Mouse (Mus musculus) mouse trophoblast stem cell (cell line): ENCODE measurements around the gene Adcy5.

Experiments used
- in situ Hi-C, 2 experiments: fragments of 300-500 bp; cut with MseI, MboI; formaldehyde crosslinking; loops; 2 replicates in 1 of 2; 3 replicates in 1 of 2; pipeline ENCODE4 v1.15.1; 2025

Gene Adcy5

DNA sequence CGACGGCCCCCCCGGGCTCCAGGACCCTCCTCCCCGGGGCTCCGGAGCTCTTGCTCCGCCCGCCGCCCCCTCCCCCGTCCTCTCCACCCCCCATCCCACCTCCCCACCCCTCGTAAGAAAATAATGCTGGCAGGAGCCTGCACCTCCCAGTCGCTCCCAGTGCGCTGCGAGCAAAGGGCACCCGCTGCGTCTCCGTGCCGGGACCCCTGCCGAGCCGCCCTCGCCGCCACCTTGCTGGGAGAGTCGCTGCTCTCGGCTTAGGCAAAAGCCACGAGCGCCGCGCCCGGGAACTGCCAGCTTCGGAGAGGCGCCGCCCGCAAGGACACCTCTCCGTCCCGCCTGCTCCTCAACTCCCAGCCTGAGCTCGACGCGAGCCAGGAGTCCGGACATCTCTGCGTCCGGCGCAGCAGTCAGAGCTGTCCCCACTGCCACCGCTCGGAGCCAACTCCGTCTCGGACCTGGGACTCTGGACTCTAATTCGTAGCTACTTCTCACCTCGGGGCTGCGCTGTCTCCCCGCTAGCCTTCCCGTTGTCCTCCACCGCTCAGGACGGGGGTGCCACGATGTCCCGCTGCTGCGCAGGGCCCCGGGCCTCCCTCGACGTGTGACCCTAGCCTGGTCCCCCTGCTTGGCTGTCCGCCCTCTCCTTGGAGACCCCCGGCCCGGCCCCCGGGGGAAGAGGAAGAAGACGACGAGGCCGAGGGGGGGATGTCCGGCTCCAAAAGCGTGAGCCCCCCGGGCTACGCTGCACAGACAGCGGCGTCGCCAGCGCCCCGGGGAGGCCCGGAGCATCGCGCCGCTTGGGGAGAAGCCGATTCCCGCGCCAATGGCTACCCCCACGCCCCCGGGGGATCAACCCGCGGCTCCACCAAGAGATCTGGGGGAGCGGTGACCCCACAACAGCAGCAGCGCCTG lies 971 bp downstream of the Adcy5 start:
- in situ Hi-C loops = no loop called here

DNA sequence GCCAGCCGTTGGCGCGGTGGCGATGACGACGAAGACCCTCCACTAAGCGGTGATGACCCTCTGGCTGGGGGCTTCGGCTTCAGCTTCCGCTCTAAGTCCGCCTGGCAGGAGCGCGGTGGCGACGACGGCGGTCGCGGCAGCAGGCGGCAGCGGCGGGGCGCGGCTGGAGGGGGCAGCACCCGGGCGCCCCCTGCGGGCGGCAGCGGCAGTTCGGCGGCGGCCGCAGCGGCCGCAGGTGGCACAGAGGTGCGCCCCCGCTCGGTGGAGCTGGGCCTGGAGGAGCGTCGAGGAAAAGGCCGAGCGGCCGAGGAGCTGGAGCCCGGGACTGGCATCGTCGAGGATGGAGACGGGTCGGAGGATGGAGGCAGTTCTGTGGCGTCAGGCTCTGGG lies 1.6 kb downstream of the Adcy5 start:
- in situ Hi-C loops = no loop called here

DNA sequence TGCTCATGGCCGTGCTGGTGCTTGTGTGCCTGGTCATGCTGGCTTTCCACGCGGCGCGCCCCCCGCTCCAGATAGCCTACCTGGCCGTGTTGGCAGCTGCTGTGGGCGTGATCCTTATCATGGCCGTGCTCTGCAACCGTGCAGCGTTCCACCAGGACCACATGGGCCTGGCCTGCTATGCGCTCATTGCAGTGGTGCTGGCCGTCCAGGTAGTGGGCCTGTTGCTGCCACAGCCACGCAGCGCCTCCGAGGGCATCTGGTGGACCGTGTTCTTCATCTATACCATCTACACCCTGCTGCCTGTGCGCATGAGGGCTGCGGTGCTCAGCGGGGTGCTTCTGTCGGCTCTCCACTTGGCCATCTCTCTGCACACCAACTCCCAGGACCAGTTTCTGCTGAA lies 2.2 kb downstream of the Adcy5 start:
- in situ Hi-C loops = no loop called here

DNA sequence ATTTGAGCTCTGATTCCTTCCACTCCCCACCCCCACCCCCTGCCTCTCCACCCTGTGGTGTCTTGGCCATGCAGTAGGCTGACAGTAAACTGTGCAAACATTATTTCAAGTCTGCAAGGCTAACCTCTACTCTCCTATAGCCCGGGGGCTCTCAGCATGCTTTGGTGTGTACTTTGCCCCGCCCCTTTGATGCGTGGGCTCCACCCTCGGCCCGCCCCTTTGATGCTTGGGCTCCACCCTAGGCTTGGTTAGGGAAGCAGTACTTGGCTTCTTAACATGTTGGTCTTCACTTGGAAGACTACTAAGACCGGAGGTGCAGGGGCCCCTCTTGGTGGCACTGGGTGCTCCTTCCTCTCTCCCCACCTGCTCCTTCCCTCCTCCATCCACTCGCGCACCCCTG lies 4.9 kb downstream of the Adcy5 start:
- in situ Hi-C loops = no loop called here

DNA sequence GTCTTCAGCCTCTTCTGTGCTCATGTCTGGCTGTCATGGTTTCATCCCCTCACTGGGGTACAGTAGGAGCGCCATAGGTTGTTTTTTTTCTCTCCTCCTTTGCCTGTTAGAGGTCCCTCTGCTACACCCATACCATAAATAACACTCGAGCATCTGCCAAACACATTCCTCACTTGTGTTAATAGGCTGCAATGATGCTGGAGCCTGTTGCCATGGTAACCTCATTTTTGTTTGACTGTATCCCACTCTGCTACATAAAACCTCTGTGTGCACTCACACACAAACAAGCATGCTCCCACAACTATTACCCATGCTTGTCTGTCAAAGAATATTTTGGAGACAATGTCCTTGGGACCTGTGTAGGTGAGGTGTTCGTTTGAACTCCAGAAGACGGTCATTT lies 5.3 kb downstream of the Adcy5 start:
- in situ Hi-C loops = no loop called here

DNA sequence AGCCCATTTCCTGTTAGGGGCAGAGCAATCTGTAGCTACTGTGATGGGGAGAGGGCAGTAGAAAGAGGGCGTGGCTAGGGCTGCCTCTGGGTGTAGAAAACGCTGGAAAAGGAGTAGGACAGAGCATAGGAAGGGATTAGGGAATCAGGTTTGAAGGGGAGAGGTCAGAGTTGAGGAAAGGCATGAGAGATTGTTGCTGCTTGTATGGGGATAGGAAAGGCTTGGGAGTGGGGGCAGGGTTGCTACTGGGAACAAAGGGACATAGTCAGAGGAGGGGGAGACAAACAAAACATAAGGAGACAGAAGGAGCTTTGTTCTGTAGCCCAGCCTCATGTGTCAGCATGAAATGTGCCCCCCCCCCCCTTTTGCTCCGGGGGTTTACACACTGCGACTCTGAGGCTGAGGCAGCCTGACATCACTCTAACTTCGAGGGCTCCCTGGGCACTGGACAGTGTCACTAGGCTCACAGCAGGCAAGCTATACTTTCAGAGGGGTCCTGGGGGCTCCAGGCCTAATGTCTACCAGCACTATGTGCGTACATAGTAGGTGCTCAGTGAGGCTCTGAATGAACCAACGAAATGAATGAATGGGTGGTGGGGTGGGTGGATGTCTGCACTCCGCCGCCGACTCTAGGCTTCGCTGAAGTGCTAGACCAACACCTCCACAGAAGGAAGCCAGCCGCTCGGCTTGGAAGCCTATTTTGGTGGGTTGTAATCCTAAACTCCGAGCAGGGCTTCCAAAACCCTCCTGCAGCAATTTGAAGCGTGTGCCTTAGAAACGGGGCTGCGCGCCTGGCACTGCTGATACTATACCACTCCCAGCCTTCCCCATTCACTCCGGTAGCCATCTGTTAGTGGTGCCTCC lies 9.9 kb downstream of the Adcy5 start:
- in situ Hi-C loops = no loop called here

DNA sequence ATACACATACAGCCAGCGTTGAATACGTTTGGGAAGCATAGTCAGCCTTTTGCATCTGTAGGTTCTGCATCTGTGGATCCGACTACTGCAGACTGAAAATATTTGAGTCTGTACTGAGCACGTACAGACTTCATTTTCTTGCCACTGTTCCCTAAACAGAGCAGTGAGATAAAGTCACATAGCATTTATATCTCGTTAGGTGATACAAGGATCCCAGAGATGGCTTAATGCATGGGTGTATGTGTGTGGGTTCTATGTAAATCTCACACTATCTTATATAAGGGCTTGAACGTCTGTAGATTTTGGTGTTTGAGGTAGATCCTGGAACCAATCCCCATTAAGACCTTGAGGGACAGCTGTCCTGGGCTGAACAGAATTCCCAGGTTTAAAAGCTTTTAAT lies 10.7 kb downstream of the Adcy5 start:
- in situ Hi-C loops = no loop called here

DNA sequence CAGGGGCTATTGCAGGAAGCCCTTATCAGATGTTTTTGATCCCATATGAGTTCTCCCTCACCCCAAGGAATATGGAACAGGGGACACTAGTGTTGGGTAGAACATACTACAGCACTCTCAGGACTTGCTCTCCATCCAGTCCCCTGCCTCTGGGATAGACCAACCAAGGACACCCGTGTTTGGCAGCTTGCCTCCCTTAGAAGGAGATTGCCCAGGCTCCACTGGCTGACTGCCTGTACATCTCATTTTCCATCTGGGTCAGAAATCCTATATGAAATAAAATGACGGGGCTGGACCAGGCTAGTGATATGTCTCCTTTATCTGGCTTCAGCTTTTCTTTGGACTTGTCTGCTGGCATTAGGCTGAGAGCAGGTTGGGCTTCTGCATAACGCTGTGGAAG lies 11.1 kb downstream of the Adcy5 start:
- in situ Hi-C loops = no loop called here

DNA sequence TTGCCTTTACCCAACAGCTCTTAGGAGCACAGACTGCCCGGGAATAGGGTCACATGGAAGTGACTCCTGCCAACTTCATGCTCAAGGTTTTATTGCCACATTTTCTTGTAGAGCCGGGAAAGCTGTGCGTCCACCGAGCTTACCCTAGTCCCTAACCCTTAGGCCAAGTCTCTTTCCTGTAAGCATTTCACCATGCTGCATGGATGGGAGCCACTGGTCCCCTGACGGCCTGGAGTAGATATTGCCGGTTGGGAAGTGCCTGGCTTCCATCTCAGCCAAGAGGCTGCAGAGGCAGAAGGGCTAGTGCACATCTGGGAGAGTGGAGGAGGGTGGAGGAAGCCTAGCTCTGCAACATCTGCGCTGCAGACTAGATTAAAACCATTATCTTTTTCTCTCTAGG lies 14.8 kb downstream of the Adcy5 start:
- in situ Hi-C loops = no loop called here

DNA sequence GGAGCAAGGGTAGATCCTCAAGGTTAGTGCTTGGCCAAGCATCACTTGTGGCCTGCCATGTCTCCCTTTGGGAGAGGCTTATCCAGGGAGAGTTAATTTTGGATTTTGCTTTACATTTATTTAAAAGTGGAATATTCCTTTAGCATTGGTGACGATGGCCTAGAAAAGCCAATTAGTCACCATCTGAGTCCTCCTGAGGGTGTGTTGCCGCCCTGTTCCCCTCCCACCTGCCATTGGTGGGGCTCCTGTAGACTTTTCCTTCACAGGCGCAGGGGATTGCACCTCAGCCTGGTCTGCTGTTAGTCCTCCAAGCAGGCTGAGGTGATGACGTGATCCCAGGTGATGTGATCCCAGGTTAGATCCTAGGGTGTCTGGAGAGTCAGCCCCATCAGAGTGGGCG lies 17.5 kb downstream of the Adcy5 start:
- in situ Hi-C loops = no loop called here

DNA sequence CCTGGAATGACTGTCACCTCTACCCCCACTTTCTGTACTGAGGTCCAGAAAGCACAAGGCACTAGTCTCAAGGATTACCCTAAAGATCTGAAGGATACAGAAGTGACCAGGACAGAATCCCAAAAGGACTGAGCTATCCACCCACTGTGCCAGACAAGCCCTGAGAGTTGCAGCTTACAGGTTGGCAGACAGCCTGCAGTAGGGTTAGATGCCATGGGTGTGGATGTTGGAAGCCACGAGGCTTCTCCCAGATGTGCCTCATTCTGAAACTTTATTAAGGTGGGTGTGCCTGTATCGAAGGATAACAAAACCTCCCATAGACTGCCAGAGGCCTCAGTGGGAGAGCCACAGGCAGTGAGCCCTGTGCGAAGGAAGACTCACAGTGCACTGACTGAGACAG lies 23.8 kb downstream of the Adcy5 start:
- in situ Hi-C loops = no loop called here

DNA sequence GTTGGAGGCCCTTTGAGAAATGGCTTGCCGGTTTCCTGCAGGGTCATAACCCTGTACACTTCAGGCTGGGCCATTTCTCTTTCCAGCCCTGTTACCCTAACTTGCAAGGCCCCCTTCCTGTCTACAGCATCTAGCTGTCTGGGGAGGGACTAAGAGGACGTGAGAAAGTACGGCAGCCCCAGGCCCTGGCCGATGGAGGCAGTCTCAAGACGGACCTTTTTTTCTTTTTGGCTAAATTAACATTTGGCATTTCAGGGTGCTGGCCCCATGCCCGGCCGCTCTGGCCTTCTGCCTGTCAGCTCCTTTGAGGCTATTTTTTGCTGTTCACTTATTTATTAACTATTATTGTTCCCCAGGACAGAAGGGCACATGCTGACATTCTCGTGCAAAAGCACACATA lies 24.4 kb downstream of the Adcy5 start:
- in situ Hi-C loops = no loop called here

DNA sequence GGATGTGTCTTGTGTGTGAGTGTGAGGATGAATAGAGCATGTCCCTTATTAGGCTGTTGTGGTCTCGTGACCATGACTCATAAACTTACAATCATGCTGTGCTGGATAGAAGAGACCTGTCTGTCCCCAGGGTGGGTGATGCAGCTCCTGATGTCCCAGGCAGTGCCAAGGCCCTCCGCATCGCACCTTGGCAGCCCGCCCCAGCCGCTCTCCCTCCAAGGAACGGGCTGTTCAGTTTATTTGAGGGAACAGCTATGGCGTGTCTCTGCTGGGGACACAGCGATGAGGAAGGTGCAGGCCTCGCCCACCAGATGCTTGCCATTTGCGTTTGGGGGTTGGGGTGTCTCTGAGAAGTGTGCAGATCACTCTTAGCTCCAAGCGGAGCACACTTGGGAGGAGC lies 28.5 kb downstream of the Adcy5 start:
- in situ Hi-C loops = no loop called here

DNA sequence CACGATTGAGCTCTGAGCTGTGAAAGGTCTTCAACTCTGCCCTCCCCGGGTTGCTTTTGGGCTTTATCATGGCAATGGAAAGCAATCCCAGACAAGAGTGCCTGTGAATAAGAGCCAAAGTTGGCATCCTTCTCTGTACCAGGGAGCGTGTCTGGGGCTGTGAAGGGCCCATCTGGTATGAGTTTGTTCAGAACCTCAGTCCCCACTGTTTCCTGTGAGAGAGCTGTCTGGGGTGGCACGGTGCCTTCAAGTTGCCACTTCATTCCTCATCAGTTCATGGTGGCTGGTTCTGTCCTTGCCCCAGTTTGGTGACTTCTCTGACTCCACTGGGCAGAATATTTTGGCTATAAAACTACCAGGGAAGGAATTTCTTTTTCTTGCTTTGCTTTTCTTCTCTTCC lies 33.4 kb downstream of the Adcy5 start:
- in situ Hi-C loops = no loop called here

DNA sequence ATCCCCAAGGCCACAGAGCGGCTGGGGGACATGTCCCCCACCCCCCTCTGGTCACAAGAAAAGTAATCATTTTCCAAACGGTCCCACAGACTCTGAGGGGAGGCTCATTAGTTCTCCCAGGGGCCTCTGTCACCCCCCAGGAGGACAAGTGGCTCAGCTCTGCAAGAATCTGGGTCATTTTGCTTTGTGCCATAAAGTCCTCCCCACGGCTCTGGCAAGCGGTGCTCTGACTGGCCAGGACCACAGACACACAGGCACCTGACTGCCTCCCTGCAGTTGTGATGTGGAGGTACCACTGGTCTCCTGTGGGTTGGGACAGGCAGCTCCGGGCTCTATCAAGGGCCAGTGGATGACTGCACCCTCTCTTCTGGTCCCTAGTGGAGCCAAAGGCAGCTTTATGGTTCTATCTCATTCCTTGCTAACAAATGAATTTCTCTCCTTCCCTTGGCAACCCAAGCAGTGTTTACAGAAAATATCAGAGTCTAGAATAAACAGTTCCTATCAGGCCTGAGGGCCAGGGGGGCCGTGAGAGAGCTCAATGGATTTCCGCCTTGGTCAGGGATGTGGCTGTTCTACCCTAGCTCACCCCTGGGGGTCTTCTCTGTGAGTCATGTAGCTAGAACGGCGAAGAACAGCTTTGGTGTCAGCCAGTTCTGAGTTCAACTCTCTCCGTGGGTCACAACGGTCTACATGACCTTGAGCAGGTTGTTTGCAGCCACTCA lies 34.9 kb downstream of the Adcy5 start:
- in situ Hi-C loops = no loop called here

DNA sequence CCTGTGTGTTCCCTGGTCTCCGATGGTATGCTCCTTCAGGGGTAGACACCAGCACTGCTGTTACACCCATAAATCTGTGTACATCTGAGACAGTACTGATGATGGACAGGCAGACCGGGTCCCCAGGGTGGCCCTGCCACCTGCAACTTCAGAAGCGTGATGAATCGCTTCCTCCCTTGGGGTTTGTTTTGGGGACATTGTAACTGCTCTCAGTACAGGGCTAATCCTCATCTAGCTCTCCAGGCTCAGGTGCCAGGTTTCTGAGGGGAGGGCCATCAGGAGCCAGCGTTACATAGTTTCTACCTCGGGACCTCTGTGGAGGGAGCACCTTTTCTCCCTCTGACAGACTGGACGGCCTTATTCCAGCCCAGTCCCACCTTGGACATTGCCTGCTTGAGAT lies 36.1 kb downstream of the Adcy5 start:
- in situ Hi-C loops = no loop called here

DNA sequence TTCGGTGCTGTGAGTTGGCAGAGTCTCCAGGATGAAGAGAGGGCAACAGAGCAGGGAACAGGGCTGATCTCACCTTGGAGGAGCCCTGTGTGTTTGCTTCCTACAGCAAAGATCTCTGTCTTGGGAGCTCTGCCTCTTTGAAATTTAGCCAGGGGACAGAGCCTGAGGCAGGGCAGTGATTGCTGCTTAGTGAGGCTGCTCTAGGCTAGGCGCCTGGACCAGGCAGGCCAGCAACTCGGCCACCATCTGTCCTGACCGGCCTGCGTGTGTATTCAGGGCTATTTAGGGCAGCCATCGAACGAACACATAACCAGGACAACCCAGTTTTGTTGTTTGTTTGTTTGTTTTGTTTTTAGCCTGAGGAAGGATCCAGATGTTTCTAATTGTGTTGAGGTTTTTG lies 36.6 kb downstream of the Adcy5 start:
- in situ Hi-C loops = no loop called here

DNA sequence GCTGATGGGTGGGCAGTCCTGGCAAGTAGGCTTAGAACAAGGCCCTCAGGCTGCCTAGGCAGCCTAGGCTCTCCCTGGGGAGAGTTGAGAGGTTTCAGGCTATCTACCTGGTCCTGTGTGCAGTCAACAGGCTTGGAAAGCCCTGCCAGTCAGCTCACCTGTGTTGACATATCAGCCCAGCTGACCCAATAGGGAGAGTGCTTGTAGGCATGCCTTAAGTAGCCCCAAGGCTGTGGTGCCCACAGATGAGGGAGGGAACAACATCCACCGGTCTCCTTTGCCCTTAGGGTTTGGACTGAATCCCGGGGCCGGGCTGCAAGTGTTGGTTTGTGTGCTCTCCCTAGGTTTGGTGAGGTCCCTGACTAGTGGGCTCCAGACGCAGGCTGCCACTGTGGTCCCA lies 37.8 kb downstream of the Adcy5 start:
- in situ Hi-C loops = no loop called here

DNA sequence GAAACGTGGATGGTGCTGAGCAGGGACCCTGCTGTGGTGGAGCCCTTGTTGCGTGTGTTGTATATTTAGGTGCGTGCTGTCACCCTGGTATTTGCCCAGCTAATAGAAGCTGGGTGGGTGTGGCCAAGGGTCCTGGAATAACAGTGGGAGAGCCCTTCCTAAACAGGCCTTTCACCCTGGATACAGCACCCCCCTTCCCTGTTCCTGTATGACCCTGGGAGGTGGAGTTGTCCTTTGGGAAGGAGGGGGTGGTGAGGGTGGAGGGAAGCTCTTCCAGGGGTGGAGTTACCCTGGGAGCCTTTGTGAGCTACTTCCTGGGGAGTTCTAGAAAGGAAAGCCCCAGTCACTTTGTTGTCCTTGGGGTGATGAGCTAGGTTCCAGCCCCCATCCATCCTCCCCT lies 38.7 kb downstream of the Adcy5 start:
- in situ Hi-C loops = no loop called here

DNA sequence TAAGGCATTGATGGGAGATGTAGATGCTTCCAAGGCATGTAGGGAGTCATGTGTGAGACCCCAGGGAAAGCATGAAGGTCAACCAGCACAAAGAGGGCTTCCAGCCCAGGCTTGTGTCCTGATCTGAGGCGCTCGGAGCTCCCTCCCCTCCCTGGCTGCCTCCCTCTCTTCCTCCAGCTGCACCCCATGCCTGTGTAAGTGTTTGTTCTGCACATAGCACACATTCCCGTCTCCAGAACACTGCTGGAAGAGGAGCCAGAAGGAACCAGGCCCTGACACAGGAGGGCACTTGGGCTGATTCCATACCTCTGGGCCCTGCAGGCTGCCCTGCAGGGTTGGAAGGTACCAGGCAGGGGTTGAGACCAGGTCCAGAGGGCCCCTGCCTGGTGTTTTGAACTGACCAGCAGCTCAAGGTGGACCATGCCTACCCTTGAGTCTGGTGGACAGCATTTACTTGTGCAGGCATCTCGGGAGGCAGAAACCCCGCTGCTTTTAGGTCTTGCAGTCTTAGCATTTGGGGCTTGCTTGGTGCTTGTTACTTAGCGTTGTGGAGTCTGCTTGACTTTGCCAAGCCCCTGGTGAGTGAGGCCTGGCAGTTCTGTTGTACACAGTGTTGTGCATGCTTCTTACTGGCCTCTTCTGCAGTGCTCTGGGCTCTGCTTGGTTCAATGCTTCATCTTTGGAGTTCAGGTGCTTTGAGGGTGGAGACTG lies 45.2 kb downstream of the Adcy5 start:
- in situ Hi-C loops = no loop called here

DNA sequence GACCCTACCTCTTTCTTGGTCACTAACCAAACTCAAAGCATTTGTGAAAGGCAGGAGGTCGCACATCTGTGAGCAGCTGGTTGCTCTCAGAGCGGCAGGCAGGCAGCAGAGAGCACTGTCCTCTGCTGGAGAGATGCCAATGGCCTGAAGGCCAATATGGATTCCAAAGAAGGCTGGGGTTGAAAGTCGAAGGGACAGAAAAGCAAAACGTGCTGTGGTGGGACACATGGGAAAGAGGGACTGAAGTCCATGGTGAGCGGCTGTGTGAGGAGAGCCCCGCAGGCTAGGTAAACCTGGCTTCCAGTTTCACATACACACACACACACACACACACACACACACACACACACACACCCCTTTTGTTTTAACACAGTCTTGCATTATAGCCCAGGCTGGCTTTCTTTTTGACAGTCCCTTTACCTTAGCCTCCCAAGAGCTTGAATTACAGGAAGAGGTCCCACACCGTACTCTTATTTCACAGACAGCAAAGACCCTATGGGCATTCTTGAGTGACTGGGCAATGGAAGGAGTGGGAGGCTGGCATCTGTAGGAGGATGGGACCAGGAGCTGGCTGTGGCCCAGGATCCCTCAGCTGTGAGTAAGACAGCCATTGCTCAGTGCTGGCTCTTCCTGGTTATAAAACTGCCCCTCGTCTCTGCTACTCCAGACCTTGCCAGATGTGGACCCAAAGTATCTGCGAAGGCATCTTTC lies 45.9 kb downstream of the Adcy5 start:
- in situ Hi-C loops = no loop called here
